20 mouse cellular contexts compared by ENCODE assay signal in the genomic region with DNA sequence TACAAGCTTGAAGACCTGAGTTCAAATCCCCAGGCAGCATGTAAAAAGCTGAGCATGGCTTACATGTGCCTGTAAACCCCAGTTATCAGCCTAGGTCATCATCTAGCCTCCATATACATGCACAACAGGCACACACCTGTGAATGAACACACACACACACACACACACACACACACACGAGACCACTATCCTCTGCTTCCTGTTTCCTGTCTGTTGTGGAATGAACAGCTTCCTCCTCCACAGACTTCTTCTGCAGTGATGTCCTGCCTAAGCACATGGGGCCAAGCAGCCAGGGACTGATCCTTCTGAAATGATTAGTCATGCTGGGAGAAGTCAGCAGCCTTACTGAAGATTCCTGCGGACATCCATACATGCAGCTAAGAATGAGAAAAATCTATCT.
DNase-seq lines count a peak whose midpoint lies in the region; ATAC-seq lines count a peak whose summit lies in the region.
"Had no signal": no experiment of that assay in that cellular context is flagged by ENCODE, and none has a peak within 500 bp of the region (broad histone marks: within the 10 kb centered on the region; RNA-seq: fewer than 3 reads in every experiment).

No protein-coding gene starts in this region.

- no peaks in the 10 kb centered on the region for H3K27me3 ChIP-seq in heart, embryonic 11.5 days (ENCODE audit: control insufficient read depth, insufficient read depth, low read length)
- H3K27me3 ChIP-seq: embryonic facial prominence, embryonic 13.5 days; embryonic facial prominence, embryonic 15.5 days had no signal

- no peaks in the 10 kb centered on the region for H3K4me1 ChIP-seq in heart, embryonic 11.5 days (ENCODE audit: control insufficient read depth, insufficient read depth, low read length)

- H3K9me3 ChIP-seq in heart, embryonic 11.5 days (replicated peaks; ENCODE audit: control insufficient read depth, low read length): no peaks in the 10 kb centered on the region
- H3K9me3 ChIP-seq: embryonic facial prominence, embryonic 13.5 days; embryonic facial prominence, embryonic 15.5 days; forebrain, embryonic 10.5 days; forebrain, embryonic 12.5 days had no signal

- peak; percentile 13 for DNase-seq in thymus, postnatal 4 days
- DNase-seq in thymus, adult 18-20 months: no peak
- DNase-seq in naive thymus-derived CD4-positive, alpha-beta T cell, adult 2 months (ENCODE audit: low read depth): peak; percentile 11
- no peak for DNase-seq in right cerebral cortex, postnatal 25 days
- DNase-seq: adrenal gland, adult 2 months; cerebellum, adult 11 months; cerebellum, adult 18-20 months; cerebellum, adult 8-10 months; cerebellum, adult 9-11 months; cerebellum, postnatal 36 days; embryo, embryonic 11 days had no signal

- H3K27ac ChIP-seq in heart, embryonic 11.5 days (ENCODE audit: low read depth, low read length): no peak overlapping the region
- H3K27ac ChIP-seq: embryonic facial prominence, embryonic 13.5 days; embryonic facial prominence, embryonic 15.5 days; forebrain, embryonic 10.5 days; forebrain, embryonic 12.5 days had no signal

- H3K36me3 ChIP-seq in heart, embryonic 11.5 days (ENCODE audit: control insufficient read depth, insufficient read depth, low read length): no peaks in the 10 kb centered on the region
- H3K36me3 ChIP-seq: embryonic facial prominence, embryonic 13.5 days; embryonic facial prominence, embryonic 15.5 days; forebrain, embryonic 10.5 days; forebrain, embryonic 12.5 days had no signal

- 68% methylated on average over 2 of the region's 2 CpGs for WGBS in heart, embryonic 11.5 days (ENCODE audit: insufficient replicate concordance)

- H3K4me2 ChIP-seq in heart, embryonic 11.5 days: no peak overlapping the region
- H3K4me2 ChIP-seq: embryonic facial prominence, embryonic 13.5 days; embryonic facial prominence, embryonic 15.5 days; forebrain, embryonic 12.5 days had no signal

- no peak overlapping the region for H3K4me3 ChIP-seq in heart, embryonic 11.5 days (ENCODE audit: low read depth, low read length)
- H3K4me3 ChIP-seq: embryonic facial prominence, embryonic 13.5 days; embryonic facial prominence, embryonic 15.5 days; erythroblast, embryonic 14.5 days; forebrain, embryonic 10.5 days; forebrain, embryonic 12.5 days had no signal

- ATAC-seq in megakaryocyte, adult 5-6 weeks (ENCODE audit: poor library complexity, severe bottlenecking): peak; percentile 45
- no peak for ATAC-seq in heart, embryonic 11.5 days (replicated peaks; ENCODE audit: insufficient number of reproducible peaks, low FRiP score, low TSS enrichment)
- ATAC-seq: forebrain, embryonic 14.5 days; forebrain, embryonic 16.5 days had no signal

- H3K9ac ChIP-seq in heart, embryonic 11.5 days (ENCODE audit: low read depth, low read length): no peak overlapping the region
- H3K9ac ChIP-seq: embryonic facial prominence, embryonic 13.5 days; embryonic facial prominence, embryonic 15.5 days; forebrain, embryonic 12.5 days had no signal

Comparison
In these comparisons a context has a peak if more than half of its experiments do, and no peak if none do; other contexts are left out.
1. DNase-seq: peak in thymus, postnatal 4 days (single experiment) and naive thymus-derived CD4-positive, alpha-beta T cell, adult 2 months (single experiment); none in thymus, adult 18-20 months (0 of 2) and right cerebral cortex, postnatal 25 days (single experiment).